9 mouse cellular contexts compared by ENCODE assay signal in genomic region chr9:45345516-45345915, GRCm38 (mm10). TPM values are rescaled to one million over a fixed set of nuclear protein-coding genes. Genes with fewer than 3 reads are reported as not detected.
DNase-seq lines count a peak whose midpoint lies in the region; ATAC-seq lines count a peak whose summit lies in the region.
"Had no signal": no experiment of that assay in that cellular context is flagged by ENCODE, and none has a peak within 500 bp of the region (broad histone marks: within the 10 kb centered on the region; RNA-seq: fewer than 3 reads in every experiment).

No protein-coding gene starts in this region.

- no peaks in the 10 kb centered on the region for H3K9me3 ChIP-seq in hindbrain, embryonic 11.5 days (ENCODE audit: control insufficient read depth, low read length)
- no peaks in the 10 kb centered on the region for H3K9me3 ChIP-seq in hindbrain, embryonic 12.5 days (replicated peaks)
- H3K9me3 ChIP-seq in forebrain, embryonic 16.5 days (ENCODE audit: control insufficient read depth, low read length): no peaks in the 10 kb centered on the region

- no peak overlapping the region for H3K4me2 ChIP-seq in hindbrain, embryonic 11.5 days (replicated peaks; ENCODE audit: low read depth, low read length)
- no peak overlapping the region for H3K4me2 ChIP-seq in hindbrain, embryonic 12.5 days (replicated peaks)
- no peak overlapping the region for H3K4me2 ChIP-seq in forebrain, embryonic 16.5 days (ENCODE audit: low read length)

- no peaks in the 10 kb centered on the region for H3K4me1 ChIP-seq in hindbrain, embryonic 11.5 days (replicated peaks; ENCODE audit: control insufficient read depth, insufficient read depth, low read length)
- H3K4me1 ChIP-seq in hindbrain, embryonic 12.5 days: no peaks in the 10 kb centered on the region
- no peaks in the 10 kb centered on the region for H3K4me1 ChIP-seq in forebrain, embryonic 16.5 days (replicated peaks; ENCODE audit: control insufficient read depth, insufficient read depth, low read length)

- H3K4me3 ChIP-seq in hindbrain, embryonic 11.5 days (ENCODE audit: low read depth, low read length): no peak overlapping the region
- no peak overlapping the region for H3K4me3 ChIP-seq in hindbrain, embryonic 12.5 days
- no peak overlapping the region for H3K4me3 ChIP-seq in forebrain, embryonic 16.5 days (replicated peaks; ENCODE audit: low read length)

- DNase-seq in hindbrain, embryonic 11.5 days (ENCODE audit: low spot score): peak; percentile 35
- DNase-seq in A20 (ENCODE audit: low read depth, low spot score) (peak; percentile 17), NIH3T3 (ENCODE audit: low read depth) (peak; percentile 2)
- DNase-seq in lung, postnatal 36 days: peak; percentile 9
- DNase-seq in spleen, adult 18-20 months: no peak

- no peaks in the 10 kb centered on the region for H3K36me3 ChIP-seq in hindbrain, embryonic 11.5 days (ENCODE audit: control insufficient read depth, insufficient read depth, low read length)
- H3K36me3 ChIP-seq in hindbrain, embryonic 12.5 days: no peaks in the 10 kb centered on the region
- H3K36me3 ChIP-seq in forebrain, embryonic 16.5 days (ENCODE audit: control insufficient read depth, insufficient read depth): no peaks in the 10 kb centered on the region

- ATAC-seq in hindbrain, embryonic 11.5 days (ENCODE audit: low FRiP score): no peak
- no peak for ATAC-seq in hindbrain, embryonic 12.5 days (ENCODE audit: low FRiP score)
- peak; percentile 45 for ATAC-seq in forebrain, embryonic 16.5 days
- no peak for ATAC-seq in megakaryocyte, adult 5-6 weeks (ENCODE audit: poor library complexity, severe bottlenecking)

- no peaks in the 10 kb centered on the region for H3K27me3 ChIP-seq in hindbrain, embryonic 11.5 days (ENCODE audit: control insufficient read depth, insufficient read depth, low read length)
- H3K27me3 ChIP-seq in hindbrain, embryonic 12.5 days: no peaks in the 10 kb centered on the region
- no peaks in the 10 kb centered on the region for H3K27me3 ChIP-seq in forebrain, embryonic 16.5 days (replicated peaks; ENCODE audit: control insufficient read depth, insufficient read depth, low read length)

- no peak overlapping the region for H3K27ac ChIP-seq in hindbrain, embryonic 11.5 days (ENCODE audit: low read depth, low read length)
- no peak overlapping the region for H3K27ac ChIP-seq in hindbrain, embryonic 12.5 days
- no peak overlapping the region for H3K27ac ChIP-seq in forebrain, embryonic 16.5 days (ENCODE audit: low read length)

- WGBS in hindbrain, embryonic 11.5 days: 65% methylated on average over 2 of the region's 2 CpGs
- WGBS in hindbrain, embryonic 12.5 days: 66% methylated on average over 2 of the region's 2 CpGs
- 78% methylated on average over 2 of the region's 2 CpGs for WGBS in forebrain, embryonic 16.5 days

- no peak overlapping the region for H3K9ac ChIP-seq in hindbrain, embryonic 11.5 days (ENCODE audit: low read depth, low read length)
- no peak overlapping the region for H3K9ac ChIP-seq in hindbrain, embryonic 12.5 days
- no peak overlapping the region for H3K9ac ChIP-seq in forebrain, embryonic 16.5 days (replicated peaks; ENCODE audit: low read depth, low read length)

RNA-seq across cellular contexts. Expression of gene Fxyd6, which starts 24.5 kb away (rescaled TPM):
- polyA plus RNA-seq in hindbrain, embryonic 11.5 days (2014; fragmentation: Nextera tagmentation; extraction: Ambion mirVana): 108 and 111 TPM in 2 replicates
- 190 and 196 TPM in 2 replicates for polyA plus RNA-seq in hindbrain, embryonic 12.5 days (2016; fragmentation: Nextera tagmentation; extraction: Ambion mirVana)
- polyA plus RNA-seq in forebrain, embryonic 16.5 days (2015; fragmentation: Nextera tagmentation; extraction: Ambion mirVana): 481 and 559 TPM in 2 replicates
- 0.11 TPM in 1 of 2 replicates, not detected in the other for total RNA-seq in megakaryocyte, adult 5-6 weeks (2015)
- not detected in 2 replicates for total RNA-seq in megakaryocyte, adult 5-6 weeks (2017)

RNA-seq across cellular contexts. Expression of gene Tmprss13, which starts 26.6 kb away (rescaled TPM):
- 0.06 and 0.19 TPM in 2 replicates for polyA plus RNA-seq in hindbrain, embryonic 11.5 days (2014; fragmentation: Nextera tagmentation; extraction: Ambion mirVana)
- polyA plus RNA-seq in hindbrain, embryonic 12.5 days (2016; fragmentation: Nextera tagmentation; extraction: Ambion mirVana): 0.06 TPM in 1 of 2 replicates, not detected in the other
- polyA plus RNA-seq in forebrain, embryonic 16.5 days (2015; fragmentation: Nextera tagmentation; extraction: Ambion mirVana): 0.10 TPM in 1 of 2 replicates, not detected in the other
- total RNA-seq in megakaryocyte, adult 5-6 weeks (2015): not detected in 2 replicates
- 0.15 TPM in 1 of 2 replicates, not detected in the other for total RNA-seq in megakaryocyte, adult 5-6 weeks (2017)
- total RNA-seq: layer of hippocampus, adult 18-20 months had no signal

RNA-seq across cellular contexts. Expression of gene Fxyd2, which starts 54.0 kb away (rescaled TPM):
- 1.0 and 1.5 TPM in 2 replicates for polyA plus RNA-seq in hindbrain, embryonic 11.5 days (2014; fragmentation: Nextera tagmentation; extraction: Ambion mirVana)
- 1.9 and 2.1 TPM in 2 replicates for polyA plus RNA-seq in hindbrain, embryonic 12.5 days (2016; fragmentation: Nextera tagmentation; extraction: Ambion mirVana)
- polyA plus RNA-seq in forebrain, embryonic 16.5 days (2015; fragmentation: Nextera tagmentation; extraction: Ambion mirVana): 6.6 and 8.7 TPM in 2 replicates
- total RNA-seq in megakaryocyte, adult 5-6 weeks (2015): not detected in 2 replicates
- total RNA-seq in megakaryocyte, adult 5-6 weeks (2017): not detected in 2 replicates

Comparison
In these comparisons a context has a peak if more than half of its experiments do, and no peak if none do; other contexts are left out.
1. DNase-seq: peak in hindbrain, embryonic 11.5 days (single experiment), A20 (single experiment), NIH3T3 (single experiment) and lung, postnatal 36 days (single experiment); none in spleen, adult 18-20 months (0 of 2).